Mouse (Mus musculus) ES-E14 (cell line): ENCODE measurements around the gene Pla2g7.

Source experiments
- CHD2 ChIP-seq: IDR thresholded peaks from 2 replicates; pipeline ENCODE4 v1.6.1; 2014; ENCODE audit warnings: mild to moderate bottlenecking, low read depth, low read length, inconsistent platforms
- HCFC1 ChIP-seq: IDR thresholded peaks from 2 replicates; pipeline ENCODE4 v1.6.1; 2012; ENCODE audit warnings: low read length, inconsistent platforms, borderline replicate concordance; ENCODE audit not compliant: insufficient read depth
- MAFK ChIP-seq: IDR thresholded peaks from 2 replicates; pipeline ENCODE4 v1.6.1; 2014; ENCODE audit warnings: mild to moderate bottlenecking, low read depth, low read length, inconsistent platforms; ENCODE audit not compliant: insufficient read depth
- ZNF384 ChIP-seq: IDR thresholded peaks from 2 replicates; pipeline ENCODE4 v1.6.1; 2012; ENCODE audit warnings: low read depth, low read length, inconsistent platforms

GRCm38 (mm10) chr17:43563192-43563987, 4.5 kb upstream of the Pla2g7 start:
- TF ChIP-seq HCFC1 (no peak), CHD2 (no peak), ZNF384 (no peak), MAFK (no peak)
